Mouse (Mus musculus) natural killer cell, adult 2 months (primary cell): ENCODE results near the gene Pdk3.

ENCODE experiments used
- DNase-seq, 2 experiments: peaks; one replicate each; pipeline ENCODE4 v3.0.0; 2022; ENCODE audit warnings: low spot score in 2 of 2

Gene Pdk3

GRCm38 (mm10) chrX:93831561-93832336 is at the start of gene Pdk3:
Pdk3 (minus strand) TSS chrX:93832201.
- peak; percentile 39 to 55 for DNase-seq

GRCm38 (mm10) chrX:93877634-93878016 is 45.6 kb upstream of the Pdk3 start:
- DNase-seq = no peak

DNA sequence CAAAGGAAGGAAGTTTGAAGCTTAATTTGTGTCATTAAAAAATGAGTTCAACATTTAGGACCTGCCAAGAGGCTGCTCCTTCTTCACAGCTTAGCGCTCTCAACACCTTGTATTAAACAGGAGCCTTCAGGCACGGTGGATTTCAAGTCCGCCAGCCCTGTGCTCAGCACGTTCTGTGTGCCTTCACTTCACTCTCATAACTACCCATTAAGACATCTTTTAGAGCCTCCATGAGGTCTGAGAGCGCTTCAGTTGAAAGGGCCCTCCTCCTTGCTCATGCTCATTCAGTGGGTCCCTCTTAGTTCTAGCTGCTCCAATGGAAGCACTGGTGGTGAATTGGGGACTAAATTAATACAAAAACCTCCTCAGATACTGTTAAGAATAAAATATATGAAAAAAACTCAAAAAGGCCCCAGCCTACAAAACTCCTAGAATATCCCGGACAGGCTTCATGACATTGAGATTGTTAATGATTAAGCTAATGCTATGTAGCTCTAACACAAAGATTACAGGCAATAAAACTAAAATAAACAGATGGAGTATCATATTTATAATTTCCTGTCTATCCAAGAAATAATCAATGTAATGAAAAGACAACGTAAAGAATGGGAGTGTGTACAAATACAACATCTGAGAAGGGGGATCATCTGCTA is 45.1 kb upstream of the Pdk3 start:
- no peak for DNase-seq

- DNase-seq = no peak
Observed at GRCm38 (mm10) chrX:93863393-93863792, 31.4 kb upstream of the Pdk3 start.

DNA sequence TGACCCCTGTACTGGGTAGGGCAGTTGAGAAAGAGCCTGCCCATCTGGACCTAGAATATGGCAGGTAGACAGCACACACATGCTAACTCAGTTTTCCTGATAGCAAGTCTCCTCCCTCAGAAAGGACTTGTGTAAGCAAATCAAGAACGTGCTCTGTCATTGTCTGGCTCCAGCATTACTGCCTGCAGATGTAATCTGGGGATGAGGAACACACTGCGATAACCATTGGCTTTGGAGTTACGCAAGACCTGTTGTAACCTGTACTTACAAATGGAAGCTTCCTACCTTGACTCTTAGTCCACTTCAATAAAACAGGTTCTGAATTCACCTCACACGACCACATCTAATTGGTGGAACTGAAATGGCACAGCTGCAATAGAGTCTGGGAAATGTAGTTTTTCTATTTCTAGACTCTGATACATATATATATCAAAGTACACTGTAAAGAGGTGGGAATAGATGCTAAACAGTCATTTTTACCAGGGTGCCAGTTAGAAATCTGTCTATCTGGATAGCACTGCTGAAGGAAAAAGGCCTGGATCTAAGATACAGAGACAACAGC is 30.6 kb upstream of the Pdk3 start:
- no peak for DNase-seq

DNA sequence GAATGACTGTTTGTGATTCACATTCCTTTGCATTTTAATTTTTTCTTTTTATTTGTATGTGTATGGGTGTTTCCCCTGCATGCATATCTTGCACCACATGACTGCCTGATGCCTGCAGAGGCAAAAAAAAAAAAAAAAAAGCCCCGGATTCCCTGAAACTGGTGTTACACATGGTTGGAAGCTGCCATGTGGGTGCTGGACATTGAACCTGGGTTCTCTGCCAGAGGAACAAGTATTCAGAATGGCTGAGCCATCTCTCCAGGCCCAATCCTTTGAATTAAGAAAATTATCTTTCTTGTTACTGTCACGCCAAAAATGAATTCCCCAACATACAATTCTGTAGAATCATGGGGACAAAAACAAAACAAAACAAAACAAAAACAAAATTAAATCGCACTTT is 25.8 kb upstream of the Pdk3 start:
- no peak for DNase-seq

DNA sequence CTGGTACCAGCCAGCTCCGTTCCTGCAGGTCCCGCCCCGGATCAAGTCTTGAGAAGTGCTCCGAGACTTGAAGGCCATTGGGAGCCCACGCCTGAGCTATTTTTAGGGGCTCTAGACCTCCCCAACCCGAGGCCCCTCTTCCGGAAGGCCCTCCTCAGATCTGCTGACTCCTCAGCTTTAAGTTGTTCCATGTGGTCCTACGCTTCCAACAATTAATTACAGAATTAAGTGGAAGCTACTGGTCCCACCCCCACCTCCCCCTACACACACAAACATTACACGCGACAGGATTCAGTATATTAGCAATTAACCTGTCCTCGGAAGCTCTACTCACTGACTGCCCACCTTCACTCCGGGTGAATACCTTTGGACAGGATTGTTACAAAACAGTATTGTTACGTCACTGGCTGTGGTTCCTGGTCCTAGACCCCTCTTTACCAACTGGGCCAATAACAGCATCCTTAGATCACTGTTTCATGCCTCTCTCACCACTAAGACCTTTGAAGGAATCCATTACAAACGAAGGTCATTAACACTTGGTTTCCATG is 410 bp upstream of the Pdk3 start:
- DNase-seq = no peak

- no peak for DNase-seq
Observed at GRCm38 (mm10) chrX:93825787-93826186, 6.2 kb downstream of the Pdk3 start.

DNA sequence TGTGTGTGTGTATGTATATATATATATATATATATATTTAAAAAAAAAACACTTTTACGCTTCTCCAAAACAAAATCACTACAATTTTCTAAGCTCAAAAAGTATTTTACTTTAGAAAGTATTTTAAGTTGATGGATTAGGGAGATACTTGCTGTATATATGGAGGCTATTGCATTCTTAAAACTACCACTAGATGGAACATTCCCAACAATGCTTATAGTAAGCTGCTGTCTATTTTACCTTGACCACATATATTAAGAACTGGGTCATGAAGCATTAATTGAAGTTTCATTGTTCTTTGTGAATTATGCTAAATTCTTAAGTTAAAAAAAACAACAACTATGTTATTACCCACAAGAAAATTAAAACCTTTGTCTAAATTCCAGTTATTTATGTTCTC is 24.0 kb downstream of the Pdk3 start:
- no peak for DNase-seq

DNA sequence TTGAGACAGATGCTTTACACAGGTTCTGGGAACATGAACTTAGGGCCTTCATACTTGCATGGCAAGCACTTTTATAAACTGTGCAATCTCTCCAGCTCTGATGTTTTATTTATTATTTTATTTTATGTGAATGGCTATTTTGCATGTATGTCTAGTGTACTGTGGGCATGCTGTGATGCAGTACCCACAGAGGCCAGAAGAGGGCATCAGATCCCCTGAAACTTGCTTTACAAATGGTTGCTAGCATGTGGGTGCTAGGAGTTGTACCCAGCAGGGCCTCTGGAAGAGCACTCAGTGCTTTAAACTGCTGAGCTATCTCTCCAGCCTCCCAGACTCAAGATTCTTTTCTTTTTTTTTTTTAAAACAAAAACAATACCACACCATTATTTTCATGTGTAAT is 38.8 kb downstream of the Pdk3 start:
- DNase-seq = peak; percentile 38 to 58

- DNase-seq = no peak
Observed at GRCm38 (mm10) chrX:93789562-93789961, 42.4 kb downstream of the Pdk3 start.

GRCm38 (mm10) chrX:93760770-93761169 is 71.2 kb downstream of the Pdk3 start:
- no peak for DNase-seq

GRCm38 (mm10) chrX:93756867-93757455 is 75.0 kb downstream of the Pdk3 start:
- no peak for DNase-seq

DNA sequence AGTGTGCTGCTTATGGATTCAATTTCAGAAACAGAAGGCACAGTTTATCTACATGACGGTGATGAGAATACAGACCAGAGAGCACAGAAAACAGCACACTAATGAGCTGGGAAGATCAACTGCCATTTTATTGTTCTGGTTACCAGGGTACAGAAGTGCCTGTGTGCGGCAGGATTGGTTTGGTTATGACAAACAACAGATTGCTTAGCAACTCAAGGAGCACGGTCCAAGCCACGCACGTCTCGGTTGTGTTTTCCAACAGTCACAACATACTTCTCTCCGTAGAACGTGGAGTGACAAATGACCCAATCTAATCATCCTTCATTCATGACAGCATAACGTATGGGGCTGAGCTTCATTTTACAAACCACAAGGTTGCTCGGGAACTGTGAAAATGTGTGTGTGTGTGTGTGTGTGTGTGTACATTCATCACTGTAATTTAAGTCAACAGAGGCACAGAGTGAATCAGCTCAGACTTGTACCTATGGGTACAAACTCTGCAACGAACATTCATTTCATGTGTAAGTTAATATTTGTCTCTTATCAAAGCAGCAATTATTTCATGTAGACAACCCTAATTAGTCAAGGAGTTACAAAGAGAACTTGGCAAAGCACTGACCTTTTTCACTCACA is 76.7 kb downstream of the Pdk3 start:
- DNase-seq = no peak

DNA sequence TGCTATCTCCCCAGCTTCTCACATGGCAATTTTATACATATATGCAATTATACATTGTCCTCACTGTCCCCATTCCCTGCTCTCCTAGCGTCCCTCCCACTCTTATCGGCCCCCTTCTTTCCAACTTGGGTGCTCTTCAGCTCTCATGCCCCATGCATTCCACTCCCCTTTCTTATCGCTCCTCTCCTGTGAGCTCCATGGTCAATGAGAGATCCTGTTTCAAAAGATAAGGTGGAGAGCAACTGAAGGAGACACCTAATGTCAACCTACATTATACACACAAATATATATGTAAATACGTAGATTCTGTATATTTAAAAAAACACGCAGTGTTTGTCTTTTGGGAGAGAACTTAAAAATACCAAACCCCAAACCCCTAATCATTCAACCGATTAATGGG is 81.4 kb downstream of the Pdk3 start:
- no peak for DNase-seq

- no peak for DNase-seq
Observed at GRCm38 (mm10) chrX:93749165-93749564, 82.8 kb downstream of the Pdk3 start.

DNA sequence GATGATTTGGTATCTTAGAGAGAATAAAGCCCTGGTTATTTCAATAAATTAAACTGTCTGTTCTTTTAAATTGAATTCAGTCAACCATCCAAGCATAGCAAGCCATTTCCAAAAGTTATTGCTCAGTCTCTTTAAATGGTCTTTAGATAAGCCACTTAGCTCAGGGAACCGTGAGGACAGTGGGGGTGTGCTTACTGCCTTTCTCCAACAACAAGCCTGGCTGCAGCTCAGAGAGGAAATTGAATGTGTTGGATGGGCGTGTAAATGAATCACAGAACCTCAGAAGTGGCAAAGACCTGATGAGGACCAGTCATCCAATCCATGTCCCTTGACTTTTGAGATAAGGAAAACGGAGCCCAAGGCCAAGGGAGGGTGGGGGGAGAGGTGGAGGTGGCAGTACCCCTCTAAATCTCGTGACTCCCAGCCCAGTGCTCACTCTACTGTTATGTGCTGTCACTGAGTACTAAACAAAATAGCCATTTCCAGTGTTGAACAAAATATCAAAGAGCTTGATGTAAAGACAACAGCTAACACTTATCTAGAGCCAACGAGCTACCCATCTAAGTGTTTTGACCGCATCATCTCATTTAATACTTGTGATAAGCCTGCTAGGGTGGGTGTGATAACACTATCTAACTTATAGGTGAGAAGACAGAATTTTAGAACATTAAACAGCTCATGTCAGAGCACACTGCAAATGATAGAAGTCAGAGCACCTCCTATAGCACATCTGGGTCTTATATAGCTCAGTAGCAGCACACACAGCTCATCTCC is 98.8 kb downstream of the Pdk3 start:
- DNase-seq = no peak

DNA sequence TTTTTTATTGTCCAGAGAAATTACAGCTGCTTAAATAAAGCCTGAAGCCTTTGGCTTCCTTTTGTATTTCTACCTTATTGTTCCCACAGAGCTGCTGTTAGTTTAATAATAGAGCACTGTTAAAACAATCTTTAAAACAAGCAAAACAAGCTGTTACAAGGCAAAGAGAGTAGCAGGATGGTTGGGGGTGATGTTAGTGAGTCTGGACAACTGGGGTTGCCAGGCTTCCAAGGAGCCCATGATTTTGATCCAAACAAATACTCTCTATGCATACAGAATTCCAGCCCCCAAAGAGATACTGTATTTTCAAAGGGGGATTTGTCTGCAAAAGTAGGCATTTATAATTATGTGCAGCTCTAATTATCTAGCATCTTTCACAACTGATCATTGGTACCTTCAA is 99.6 kb downstream of the Pdk3 start:
- no peak for DNase-seq

GRCm38 (mm10) chrX:93730854-93731253 is 101.1 kb downstream of the Pdk3 start:
- no peak for DNase-seq

- DNase-seq = no peak
Observed at GRCm38 (mm10) chrX:93729529-93729928, 102.5 kb downstream of the Pdk3 start.
